Mouse (Mus musculus): ENCODE results near the gene Tardbp. TPM values are rescaled to one million over a fixed set of nuclear protein-coding genes. Genes with fewer than 3 reads are reported as not detected.
A peak's percentile ranks its signal among the peaks of the same experiment; 100 is the strongest.

Tardbp gene
- total and polyA plus RNA-seq, 3 experiments = 176 to 618 (median 341) TPM

- H3K4me2 ChIP-seq (ENCODE audit: insufficient read depth, low read depth, poor library complexity, severe bottlenecking) = no peak overlapping the region
- H3K36me3 ChIP-seq (replicated peaks in 1 of 2; ENCODE audit: control insufficient read depth in 1 of 2, insufficient read depth in 1 of 2, low read length in 1 of 2) = no peaks in the 10 kb centered on the region
- no peaks in the 10 kb centered on the region for H3K79me2 ChIP-seq (replicated peaks; ENCODE audit: control insufficient read depth, extremely low read depth, insufficient read depth, poor library complexity, severe bottlenecking)
- H3K9ac ChIP-seq (ENCODE audit: insufficient read depth, low read depth) = no peak overlapping the region
- dilution Hi-C loops (cut with MboI; ENCODE audit: extremely low pct_ligation_motif_present, extremely low pct_unique_long_range_greater_than_20kb, low sequenced_read_pairs) (no loop called here), in situ Hi-C loops (cut with MboI; ENCODE audit: low pct_ligation_motif_present, low pct_unique_long_range_greater_than_20kb, low sequenced_read_pairs) (no loop called here)
- no peak overlapping the region for H3K27ac ChIP-seq (ENCODE audit: insufficient read depth, low read depth)
- H3K27me3 ChIP-seq (replicated peaks) = peaks cover 25% of the 10 kb centered on the region
- TF ChIP-seq BHLHE40 (IDR thresholded peaks at IDR 0.05; ENCODE audit: low read depth, low read length) = no peak
- no peak for TF ChIP-seq HCFC1 (IDR thresholded peaks at IDR 0.05; ENCODE audit: low read depth, low read length)
- TF ChIP-seq GABPA (IDR thresholded peaks at IDR 0.05; ENCODE audit: insufficient replicate concordance, low read depth, low read length) = no peak
- TF ChIP-seq RAD21 (IDR thresholded peaks at IDR 0.05; ENCODE audit: low read depth, low read length) = no peak
- no peak for TF ChIP-seq ETS1 (conservative IDR thresholded peaks at IDR 0.05; ENCODE audit: low read depth, low read length)
- TF ChIP-seq PAX5 (IDR thresholded peaks at IDR 0.05; ENCODE audit: low read length) = no peak
- no peak for TF ChIP-seq KAT2A (IDR thresholded peaks at IDR 0.05; ENCODE audit: insufficient replicate concordance, low read length)
- no peak for TF ChIP-seq USF2 (conservative IDR thresholded peaks at IDR 0.05; ENCODE audit: low read depth, low read length)
- no peak for TF ChIP-seq ELF1 (IDR thresholded peaks at IDR 0.05; ENCODE audit: low read depth, low read length)
- no peak for TF ChIP-seq JUND (conservative IDR thresholded peaks at IDR 0.05; ENCODE audit: low read depth, low read length)
- TF ChIP-seq MEF2A (IDR thresholded peaks at IDR 0.05; ENCODE audit: borderline replicate concordance, low read depth, low read length) = no peak
- no peak for TF ChIP-seq CHD1 (IDR thresholded peaks at IDR 0.05; ENCODE audit: low read depth, low read length)
- no peak for TF ChIP-seq RCOR1 (conservative IDR thresholded peaks at IDR 0.05; ENCODE audit: low read depth, low read length)
- TF ChIP-seq NRF1 (IDR thresholded peaks at IDR 0.05; ENCODE audit: low read depth, low read length) = no peak
- no peaks in the 10 kb centered on the region for H3K9me3 ChIP-seq (replicated peaks; ENCODE audit: low read length)
- H3K4me3 ChIP-seq (replicated peaks in 1 of 3; ENCODE audit: low read depth in 2 of 3, low read length in 2 of 3, poor library complexity in 1 of 3) = no peak overlapping the region
- H3K4me1 ChIP-seq (ENCODE audit: control insufficient read depth in 1 of 2, insufficient read depth in 2 of 2) = peaks cover 10 to 21% of the 10 kb centered on the region in 2 experiments
- no peak for DNase-seq (ENCODE audit: extremely low read depth)
These were observed 49.6 kb upstream of the Tardbp start for GRCm38 (mm10) chr4:148676188-148676960.

GRCm38 (mm10) chr4:148675043-148675442, 48.2 kb upstream of the Tardbp start:
- peak; percentile 58 for DNase-seq (ENCODE audit: extremely low read depth)
- no peak overlapping the region for H3K27ac ChIP-seq (ENCODE audit: insufficient read depth, low read depth)
- peak overlapping the region; percentile 12; the same call in 1 of the 2 replicates for H3K4me2 ChIP-seq (ENCODE audit: insufficient read depth, low read depth, poor library complexity, severe bottlenecking)
- H3K4me1 ChIP-seq (ENCODE audit: control insufficient read depth in 1 of 2, insufficient read depth in 2 of 2) = peaks cover 10 to 21% of the 10 kb centered on the region in 2 experiments
- H3K9me3 ChIP-seq (replicated peaks; ENCODE audit: low read length) = no peaks in the 10 kb centered on the region
- dilution Hi-C loops (cut with MboI; ENCODE audit: extremely low pct_ligation_motif_present, extremely low pct_unique_long_range_greater_than_20kb, low sequenced_read_pairs) (no loop called here), in situ Hi-C loops (cut with MboI; ENCODE audit: low pct_ligation_motif_present, low pct_unique_long_range_greater_than_20kb, low sequenced_read_pairs) (no loop called here)
- H3K9ac ChIP-seq (ENCODE audit: insufficient read depth, low read depth) = no peak overlapping the region
- H3K36me3 ChIP-seq (replicated peaks in 1 of 2; ENCODE audit: control insufficient read depth in 1 of 2, insufficient read depth in 1 of 2, low read length in 1 of 2) = no peaks in the 10 kb centered on the region
- H3K27me3 ChIP-seq (replicated peaks) = peaks cover 18% of the 10 kb centered on the region
- H3K79me2 ChIP-seq (replicated peaks; ENCODE audit: control insufficient read depth, extremely low read depth, insufficient read depth, poor library complexity, severe bottlenecking) = no peaks in the 10 kb centered on the region
- peak overlapping the region in 2 of 3 experiments; percentile 16 to 36 for H3K4me3 ChIP-seq (replicated peaks in 1 of 3; ENCODE audit: low read depth in 2 of 3, low read length in 2 of 3, poor library complexity in 1 of 3)
- TF ChIP-seq MXI1 (IDR thresholded peaks at IDR 0.05; ENCODE audit: low read depth, low read length) = no peak
- peak; percentile 42; the same call in 1 of the 2 replicates for TF ChIP-seq HCFC1 (IDR thresholded peaks at IDR 0.05; ENCODE audit: low read depth, low read length)
- peak; percentile 57 for TF ChIP-seq ELF1 (IDR thresholded peaks at IDR 0.05; ENCODE audit: low read depth, low read length)
- no peak for TF ChIP-seq NRF1 (IDR thresholded peaks at IDR 0.05; ENCODE audit: low read depth, low read length)
- TF ChIP-seq UBTF (IDR thresholded peaks at IDR 0.05; ENCODE audit: low read depth, low read length) = no peak
- no peak for TF ChIP-seq KAT2A (IDR thresholded peaks at IDR 0.05; ENCODE audit: insufficient replicate concordance, low read length)
- TF ChIP-seq SMC3 (IDR thresholded peaks at IDR 0.05; ENCODE audit: low read depth, low read length) = no peak
- TF ChIP-seq MAFK (IDR thresholded peaks at IDR 0.05; ENCODE audit: insufficient replicate concordance, low read length) = no peak
- 0 out of 2 replicates have a peak, but pooled peaks have one; percentile 21 for TF ChIP-seq TBP (conservative IDR thresholded peaks at IDR 0.05; ENCODE audit: low read depth, low read length)
- TF ChIP-seq MAX (IDR thresholded peaks at IDR 0.05; ENCODE audit: low read length) = peak; percentile 38; the same call in 1 of the 2 replicates
- no peak for TF ChIP-seq ZC3H11A (IDR thresholded peaks at IDR 0.05; ENCODE audit: low read depth, low read length)
- no peak for TF ChIP-seq CHD2 (IDR thresholded peaks at IDR 0.05; ENCODE audit: low read length)
- no peak for TF ChIP-seq ZKSCAN1 (IDR thresholded peaks at IDR 0.05; ENCODE audit: borderline replicate concordance, low read depth, low read length)
- no peak for TF ChIP-seq MEF2A (IDR thresholded peaks at IDR 0.05; ENCODE audit: borderline replicate concordance, low read depth, low read length)
- TF ChIP-seq CHD1 (IDR thresholded peaks at IDR 0.05; ENCODE audit: low read depth, low read length) = no peak
- TF ChIP-seq RAD21 (IDR thresholded peaks at IDR 0.05; ENCODE audit: low read depth, low read length) = no peak
- TF ChIP-seq RCOR1 (conservative IDR thresholded peaks at IDR 0.05; ENCODE audit: low read depth, low read length) = no peak; the same call in 1 of the 2 replicates
- peak; percentile 48; the same call in 1 of the 2 replicates for TF ChIP-seq ZMIZ1 (IDR thresholded peaks at IDR 0.05; ENCODE audit: low read depth, low read length)
- no peak for TF ChIP-seq USF2 (conservative IDR thresholded peaks at IDR 0.05; ENCODE audit: low read depth, low read length)
- TF ChIP-seq E2F4 (IDR thresholded peaks at IDR 0.05; ENCODE audit: insufficient replicate concordance, low read depth, low read length) = no peak
- TF ChIP-seq SIN3A (IDR thresholded peaks at IDR 0.05; ENCODE audit: low read length) = no peak
- TF ChIP-seq MYC (IDR thresholded peaks at IDR 0.05; ENCODE audit: low read depth, low read length) = no peak
- TF ChIP-seq JUN (IDR thresholded peaks at IDR 0.05; ENCODE audit: insufficient read depth, low read depth, low read length) = no peak
- no peak for TF ChIP-seq ZNF384 (IDR thresholded peaks at IDR 0.05; ENCODE audit: low read depth, low read length)
